Mouse (Mus musculus) intestine, embryonic 16.5 days (tissue): ENCODE results near the gene Hnf4a. TPM values are rescaled to one million over a fixed set of nuclear protein-coding genes. Genes with fewer than 3 reads are reported as not detected.
"Not testable (repeated sequence)": the region's sequence is repeated elsewhere in the genome, so short reads cannot be mapped to it uniquely, and the experiment has no call there.

Experiments
- ATAC-seq: fragments of 200-750 bp; cut with Nextera tagmentation; 2 replicates; pipeline ENCODE4 v1.8.0; 2017; ENCODE audit warnings: moderate TSS enrichment, moderate library complexity
- H3K27ac ChIP-seq: fragments of 300-500 bp; sonication (generic); 2 replicates; pipeline ENCODE4 v1.5.1; 2014; ENCODE audit warnings: mild to moderate bottlenecking, low read length
- H3K27me3 ChIP-seq: fragments of 300-500 bp; sonication (generic); replicated peaks from 2 replicates; pipeline ENCODE4 v1.6.1; 2014; ENCODE audit warnings: low read length, control low read depth, mixed read lengths; ENCODE audit not compliant: control insufficient read depth, insufficient read depth
- H3K36me3 ChIP-seq: fragments of 300-500 bp; sonication (generic); 2 replicates; pipeline ENCODE4 v1.6.1; 2014; ENCODE audit warnings: low read length, control low read depth; ENCODE audit not compliant: control insufficient read depth, insufficient read depth
- H3K4me1 ChIP-seq: fragments of 300-500 bp; sonication (generic); 2 replicates; pipeline ENCODE4 v1.6.1; 2014; ENCODE audit warnings: low read length, control low read depth, mixed read lengths; ENCODE audit not compliant: control insufficient read depth, insufficient read depth
- H3K4me2 ChIP-seq: fragments of 300-500 bp; sonication (generic); 2 replicates; pipeline ENCODE4 v1.6.1; 2014; ENCODE audit warnings: low read depth, low read length, control low read depth
- H3K4me3 ChIP-seq: fragments of 300-500 bp; sonication (generic); 2 replicates; pipeline ENCODE4 v1.5.1; 2014; ENCODE audit warnings: mild to moderate bottlenecking, low read length
- H3K9ac ChIP-seq: fragments of 300-500 bp; sonication (generic); 2 replicates; pipeline ENCODE4 v1.6.1; 2014; ENCODE audit warnings: low read depth, low read length
- H3K9me3 ChIP-seq: fragments of 300-500 bp; sonication (generic); 2 replicates; pipeline ENCODE4 v1.6.1; 2016; ENCODE audit warnings: low read length, control low read depth; ENCODE audit not compliant: control insufficient read depth
- WGBS: fragments of 180-500 bp; shearing (Covaris S2); extraction: QIAGEN DNeasy Blood & Tissue Kit; methylation state at CpG from one replicate; pipeline ENCODE4 v1.1.7; 2014; 5-methylcytosine and 5-hydroxymethylcytosine counted together
- polyA plus RNA-seq: library from polyadenylated mRNA; unstranded; fragments of >200 nt; fragmentation: Nextera tagmentation; extraction: Ambion mirVana; gene quantifications from 2 replicates; pipeline ENCODE4 v1.2.1, GENCODE M21; 2015

Gene Hnf4a
- polyA plus RNA-seq, result 86.6 and 88.5 TPM in 2 replicates

- Histone ChIP-seq H3K27ac (peak within 1 kb of the TSS; percentile 86), H3K4me2 (peak within 1 kb of the TSS; percentile 39), H3K4me3 (peak within 1 kb of the TSS; percentile 56), H3K9ac (peak within 1 kb of the TSS; percentile 75), H3K4me1 (peaks cover 8% of the 10 kb centered on the region), H3K9me3 (no peaks in the 10 kb centered on the region), H3K36me3 (no peaks in the 10 kb centered on the region), H3K27me3 (no peaks in the 10 kb centered on the region)
- WGBS, result 60% methylated on average over 10 of the region's 10 CpGs
- ATAC-seq, result peak; percentile 89
Measured at GRCm38 (mm10) chr2:163506300-163507004, at the start of gene Hnf4a. TSS of gene Hnf4a (plus strand) at chr2:163506808.

- peaks cover 2% of the 10 kb centered on the region; the same call in 1 of the 2 replicates for H3K27me3 ChIP-seq
- H3K4me3 ChIP-seq, result no peak overlapping the region
- no peak overlapping the region for H3K27ac ChIP-seq
- peak; percentile 79 for ATAC-seq
- no peak overlapping the region for H3K9ac ChIP-seq
- H3K9me3 ChIP-seq, result no peaks in the 10 kb centered on the region
- no peaks in the 10 kb centered on the region for H3K36me3 ChIP-seq
- H3K4me1 ChIP-seq, result no peaks in the 10 kb centered on the region
- WGBS, result 40% methylated on average over 27 of the region's 27 CpGs
- H3K4me2 ChIP-seq, result no peak overlapping the region
Measured at GRCm38 (mm10) chr2:163458539-163459265, 47.9 kb upstream of the Hnf4a start.

- H3K4me3 ChIP-seq, result no peak overlapping the region
- no peak for ATAC-seq
- no peak overlapping the region for H3K9ac ChIP-seq
- WGBS, result 42% methylated on average over 10 of the region's 10 CpGs
- no peaks in the 10 kb centered on the region for H3K4me1 ChIP-seq
- no peaks in the 10 kb centered on the region for H3K9me3 ChIP-seq
- H3K27ac ChIP-seq, result no peak overlapping the region
- no peak overlapping the region for H3K4me2 ChIP-seq
- peaks cover 2% of the 10 kb centered on the region; the same call in 1 of the 2 replicates for H3K27me3 ChIP-seq
- no peaks in the 10 kb centered on the region for H3K36me3 ChIP-seq
Measured at GRCm38 (mm10) chr2:163459380-163459779, 47.2 kb upstream of the Hnf4a start.

- Histone ChIP-seq H3K36me3 (no peaks in the 10 kb centered on the region), H3K27ac (no peak overlapping the region), H3K9ac (no peak overlapping the region), H3K4me1 (no peaks in the 10 kb centered on the region), H3K4me3 (no peak overlapping the region), H3K4me2 (no peak overlapping the region), H3K9me3 (no peaks in the 10 kb centered on the region), H3K27me3 (peaks cover 2% of the 10 kb centered on the region; the same call in 1 of the 2 replicates)
- 88% methylated on average over 8 of the region's 8 CpGs for WGBS
- ATAC-seq, result no peak
Measured at GRCm38 (mm10) chr2:163460622-163461021, 46.0 kb upstream of the Hnf4a start.

GRCm38 (mm10) chr2:163461307-163461706 lies 45.3 kb upstream of the Hnf4a start:
- not testable (repeated sequence) for H3K4me2 ChIP-seq, H3K9ac ChIP-seq, H3K9me3 ChIP-seq, H3K36me3 ChIP-seq, H3K27me3 ChIP-seq, H3K4me1 ChIP-seq, ATAC-seq, H3K4me3 ChIP-seq, H3K27ac ChIP-seq
- 92% methylated on average over 9 of the region's 9 CpGs for WGBS

GRCm38 (mm10) chr2:163462386-163462785 lies 44.2 kb upstream of the Hnf4a start:
- Histone ChIP-seq H3K36me3 (no peaks in the 10 kb centered on the region), H3K9ac (no peak overlapping the region), H3K27me3 (peaks cover 2% of the 10 kb centered on the region; the same call in 1 of the 2 replicates), H3K27ac (no peak overlapping the region), H3K9me3 (no peaks in the 10 kb centered on the region), H3K4me2 (no peak overlapping the region), H3K4me1 (no peaks in the 10 kb centered on the region), H3K4me3 (no peak overlapping the region)
- WGBS, result 59% methylated on average over 5 of the region's 5 CpGs
- no peak; the same call in 1 of the 2 replicates for ATAC-seq

- H3K9me3 ChIP-seq, result no peaks in the 10 kb centered on the region
Measured at GRCm38 (mm10) chr2:163462801-163463200, 43.8 kb upstream of the Hnf4a start.

GRCm38 (mm10) chr2:163463251-163463769 lies 43.3 kb upstream of the Hnf4a start:
- H3K9me3 ChIP-seq, result no peaks in the 10 kb centered on the region
- no peak overlapping the region for H3K4me2 ChIP-seq
- 49% methylated on average over 10 of the region's 10 CpGs for WGBS
- H3K4me1 ChIP-seq, result no peaks in the 10 kb centered on the region
- no peak overlapping the region for H3K9ac ChIP-seq
- H3K27me3 ChIP-seq, result peaks cover 2% of the 10 kb centered on the region; the same call in 1 of the 2 replicates
- no peak overlapping the region for H3K4me3 ChIP-seq
- no peak overlapping the region for H3K27ac ChIP-seq
- no peaks in the 10 kb centered on the region for H3K36me3 ChIP-seq
- no peak for ATAC-seq

More at GRCm38 (mm10) chr2:163462801-163463200, 43.8 kb upstream of the Hnf4a start:
- Histone ChIP-seq H3K27ac (no peak overlapping the region), H3K4me2 (no peak overlapping the region), H3K36me3 (no peaks in the 10 kb centered on the region), H3K4me3 (no peak overlapping the region), H3K4me1 (no peaks in the 10 kb centered on the region), H3K9ac (no peak overlapping the region), H3K27me3 (peaks cover 2% of the 10 kb centered on the region; the same call in 1 of the 2 replicates)
- no peak for ATAC-seq
- 70% methylated on average over 11 of the region's 11 CpGs for WGBS

GRCm38 (mm10) chr2:163463998-163464397 lies 42.6 kb upstream of the Hnf4a start:
- WGBS, result 72% methylated on average over 4 of the region's 4 CpGs
- no peak for ATAC-seq
- no peak overlapping the region for H3K4me3 ChIP-seq
- H3K36me3 ChIP-seq, result peaks cover 4% of the 10 kb centered on the region; the same call in 1 of the 2 replicates
- H3K4me2 ChIP-seq, result no peak overlapping the region
- no peaks in the 10 kb centered on the region for H3K4me1 ChIP-seq
- H3K9me3 ChIP-seq, result no peaks in the 10 kb centered on the region
- peaks cover 2% of the 10 kb centered on the region; the same call in 1 of the 2 replicates for H3K27me3 ChIP-seq
- H3K9ac ChIP-seq, result no peak overlapping the region
- H3K27ac ChIP-seq, result no peak overlapping the region
